Mouse (Mus musculus): Measurements from ENCODE around the gene Npnt. TPM values are rescaled to one million over a fixed set of nuclear protein-coding genes. Genes with fewer than 3 reads are reported as not detected.
A peak's percentile ranks its signal among the peaks of the same experiment; 100 is the strongest.

The Npnt gene
- polyA plus RNA-seq (2015; fragmentation: Nextera tagmentation; extraction: Ambion mirVana): 26.8 and 28.7 TPM in 2 replicates

- WGBS: under 1% methylated on average over 75 of the region's 82 CpGs
- Histone ChIP-seq H3K4me1 (replicated peaks) (0 out of 2 replicates have a peak, but pooled peaks cover 10% of the 10 kb centered on the region), H3K9ac (peak within 1 kb of the TSS; percentile 64), H3K27me3 (replicated peaks) (0 out of 2 replicates have a peak, but pooled peaks cover 3% of the 10 kb centered on the region), H3K4me2 (replicated peaks) (peak within 1 kb of the TSS; percentile 99), H3K36me3 (no peaks in the 10 kb centered on the region), H3K4me3 (replicated peaks) (peak within 1 kb of the TSS; percentile 69), H3K27ac (no peak within 1 kb of the TSS), H3K9me3 (no peaks in the 10 kb centered on the region)
- ATAC-seq: peak; percentile 94
Measured at GRCm38 (mm10) chr3:132949791-132950528, at the start of gene Npnt. TSS of gene Npnt (minus strand) at chr3:132950291.

DNA sequence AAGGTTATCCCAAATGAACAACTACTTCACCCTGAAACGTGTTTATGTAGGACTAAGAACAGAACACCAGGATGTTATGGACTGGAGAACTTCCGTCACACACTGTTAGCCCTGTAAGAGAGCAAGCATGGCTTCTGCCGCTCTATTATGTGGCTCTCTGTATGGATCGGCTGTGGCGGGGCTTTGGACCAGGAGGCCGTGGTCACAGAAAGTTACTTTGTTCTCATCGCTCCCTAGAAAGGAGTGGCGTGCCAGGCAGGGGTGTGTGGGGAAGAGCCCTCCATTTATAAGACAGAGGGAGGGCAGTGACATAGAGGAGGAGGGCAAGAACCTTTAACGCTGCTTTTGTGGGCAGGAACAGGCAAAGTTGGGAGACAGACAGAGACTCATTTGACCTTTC, 46.2 kb upstream of the Npnt start:
- H3K9ac ChIP-seq: no peak overlapping the region
- H3K27me3 ChIP-seq (replicated peaks): no peaks in the 10 kb centered on the region
- WGBS: 75% methylated on average over 9 of the region's 9 CpGs
- no peak overlapping the region for H3K4me3 ChIP-seq (replicated peaks)
- no peak overlapping the region for H3K27ac ChIP-seq
- no peak for ATAC-seq
- H3K36me3 ChIP-seq: no peaks in the 10 kb centered on the region
- H3K4me2 ChIP-seq (replicated peaks): no peak overlapping the region
- H3K4me1 ChIP-seq (replicated peaks): no peaks in the 10 kb centered on the region
- no peaks in the 10 kb centered on the region for H3K9me3 ChIP-seq

DNA sequence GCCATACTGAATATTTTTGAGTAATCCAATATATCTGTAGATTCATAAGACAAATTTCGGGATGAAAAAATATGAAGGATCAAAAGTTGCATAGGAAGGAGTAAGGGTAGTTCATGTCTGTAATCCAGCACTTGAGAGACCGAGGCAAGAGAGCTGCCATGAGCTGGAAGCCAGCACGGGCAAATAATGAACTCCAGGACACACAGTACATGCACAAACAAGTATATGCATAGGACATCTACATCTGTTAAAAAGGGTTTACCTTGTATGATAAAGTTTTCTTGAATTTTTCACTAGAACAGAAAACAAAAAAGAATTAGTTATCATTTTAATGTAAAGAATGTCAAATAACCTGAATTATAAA, 45.8 kb upstream of the Npnt start:
- no peak for ATAC-seq
- Histone ChIP-seq H3K9ac (no peak overlapping the region), H3K4me3 (replicated peaks) (no peak overlapping the region), H3K4me1 (replicated peaks) (no peaks in the 10 kb centered on the region), H3K27ac (no peak overlapping the region), H3K4me2 (replicated peaks) (no peak overlapping the region), H3K36me3 (no peaks in the 10 kb centered on the region), H3K27me3 (replicated peaks) (no peaks in the 10 kb centered on the region), H3K9me3 (no peaks in the 10 kb centered on the region)
- 58% methylated on average over 3 of the region's 3 CpGs for WGBS

GRCm38 (mm10) chr3:132995172-132995903, 45.2 kb upstream of the Npnt start:
- H3K27ac ChIP-seq: no peak overlapping the region
- H3K4me3 ChIP-seq (replicated peaks): no peak overlapping the region
- ATAC-seq: no peak
- H3K9ac ChIP-seq: no peak overlapping the region
- H3K9me3 ChIP-seq: no peaks in the 10 kb centered on the region
- H3K4me2 ChIP-seq (replicated peaks): no peak overlapping the region
- no peaks in the 10 kb centered on the region for H3K36me3 ChIP-seq
- no peaks in the 10 kb centered on the region for H3K27me3 ChIP-seq (replicated peaks)
- H3K4me1 ChIP-seq (replicated peaks): no peaks in the 10 kb centered on the region
- 59% methylated on average over 7 of the region's 7 CpGs for WGBS

GRCm38 (mm10) chr3:132986188-132986587, 36.1 kb upstream of the Npnt start:
- Histone ChIP-seq H3K4me3 (replicated peaks) (no peak overlapping the region), H3K4me1 (replicated peaks) (0 out of 2 replicates have a peak, but pooled peaks cover 3% of the 10 kb centered on the region), H3K36me3 (no peaks in the 10 kb centered on the region), H3K27ac (no peak overlapping the region), H3K9ac (no peak overlapping the region), H3K9me3 (no peaks in the 10 kb centered on the region), H3K4me2 (replicated peaks) (no peak overlapping the region), H3K27me3 (replicated peaks) (no peaks in the 10 kb centered on the region)
- no peak for ATAC-seq
- WGBS: 81% methylated on average over 5 of the region's 5 CpGs

DNA sequence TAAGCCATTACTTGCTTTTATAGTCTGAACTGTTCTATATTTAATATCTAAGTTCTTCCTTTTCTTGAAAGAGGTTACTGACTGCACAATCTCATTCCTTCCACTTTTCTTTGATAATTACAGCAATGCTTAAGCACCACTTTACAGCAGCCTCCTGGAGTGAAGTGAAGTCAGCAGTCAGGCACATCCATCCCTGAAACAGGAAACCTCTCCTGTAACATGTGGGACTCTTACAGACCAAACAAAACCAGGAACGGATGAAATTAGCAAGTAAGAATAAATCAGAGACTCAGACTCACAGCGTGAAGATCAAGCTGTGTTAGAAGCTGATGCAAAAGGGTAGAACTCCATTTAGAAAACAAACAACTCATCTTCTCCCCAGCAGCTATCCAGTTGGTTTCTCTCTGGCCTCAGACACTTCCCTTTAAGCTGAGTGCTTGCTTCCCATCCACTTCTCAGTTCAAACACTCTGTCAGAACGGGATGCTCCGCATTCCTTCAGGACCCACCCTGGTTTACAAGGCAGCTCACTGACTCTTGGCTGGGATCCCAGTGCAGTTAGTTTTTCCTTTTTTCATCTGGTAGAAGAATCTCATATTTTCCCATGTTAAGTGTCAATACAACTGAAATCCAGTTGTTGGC, 33.9 kb upstream of the Npnt start:
- Histone ChIP-seq H3K4me2 (replicated peaks) (0 out of 2 replicates have a peak overlapping the region, but pooled peaks have one; percentile 7), H3K27ac (0 out of 2 replicates have a peak overlapping the region, but pooled peaks have one; percentile 48), H3K4me3 (replicated peaks) (no peak overlapping the region), H3K27me3 (replicated peaks) (no peaks in the 10 kb centered on the region), H3K9ac (no peak overlapping the region), H3K4me1 (replicated peaks) (0 out of 2 replicates have a peak, but pooled peaks cover 3% of the 10 kb centered on the region), H3K9me3 (no peaks in the 10 kb centered on the region), H3K36me3 (peaks cover 10% of the 10 kb centered on the region; the same call in 1 of the 2 replicates)
- 14% methylated on average over 4 of the region's 4 CpGs for WGBS
- ATAC-seq: peak; percentile 89

- Histone ChIP-seq H3K4me2 (replicated peaks) (no peak overlapping the region), H3K27me3 (replicated peaks) (no peaks in the 10 kb centered on the region), H3K9me3 (no peaks in the 10 kb centered on the region), H3K4me3 (replicated peaks) (no peak overlapping the region), H3K36me3 (peaks cover 10% of the 10 kb centered on the region; the same call in 1 of the 2 replicates), H3K4me1 (replicated peaks) (0 out of 2 replicates have a peak, but pooled peaks cover 3% of the 10 kb centered on the region), H3K9ac (no peak overlapping the region), H3K27ac (no peak overlapping the region)
- ATAC-seq: no peak
- 93% methylated on average over 2 of the region's 2 CpGs for WGBS
Measured at GRCm38 (mm10) chr3:132981968-132982367, 31.9 kb upstream of the Npnt start.

- Histone ChIP-seq H3K36me3 (peaks cover 10% of the 10 kb centered on the region; the same call in 1 of the 2 replicates), H3K9ac (no peak overlapping the region), H3K27me3 (replicated peaks) (no peaks in the 10 kb centered on the region), H3K4me1 (replicated peaks) (0 out of 2 replicates have a peak, but pooled peaks cover 3% of the 10 kb centered on the region), H3K4me3 (replicated peaks) (no peak overlapping the region), H3K4me2 (replicated peaks) (no peak overlapping the region), H3K27ac (no peak overlapping the region), H3K9me3 (no peaks in the 10 kb centered on the region)
- ATAC-seq: no peak
- 91% methylated on average over 12 of the region's 12 CpGs for WGBS
Measured at GRCm38 (mm10) chr3:132979781-132980461, 29.8 kb upstream of the Npnt start.

DNA sequence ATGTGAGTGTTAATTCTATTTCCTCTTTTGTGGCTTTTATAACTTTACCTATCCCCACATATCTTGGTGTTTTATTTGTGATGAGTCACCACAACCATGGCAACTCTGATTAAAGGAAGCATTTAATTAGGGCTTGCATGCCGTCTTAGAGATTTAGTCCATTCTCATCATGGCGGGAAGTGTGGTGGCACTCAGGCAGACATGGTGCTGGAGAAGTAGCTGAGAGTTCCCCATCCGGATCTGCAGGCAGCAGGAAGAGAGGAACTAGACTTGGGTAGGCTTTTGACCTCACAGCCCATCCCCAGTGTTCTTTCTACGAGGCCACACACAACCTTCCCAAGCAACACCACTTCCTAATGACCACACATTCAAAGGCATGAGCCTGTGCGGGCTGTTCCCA, 16.2 kb upstream of the Npnt start:
- Histone ChIP-seq H3K36me3 (no peaks in the 10 kb centered on the region), H3K9me3 (no peaks in the 10 kb centered on the region), H3K27ac (no peak overlapping the region), H3K4me2 (replicated peaks) (no peak overlapping the region), H3K9ac (no peak overlapping the region), H3K27me3 (replicated peaks) (no peaks in the 10 kb centered on the region), H3K4me1 (replicated peaks) (0 out of 2 replicates have a peak, but pooled peaks cover 2% of the 10 kb centered on the region), H3K4me3 (replicated peaks) (no peak overlapping the region)
- 68% methylated on average over 5 of the region's 5 CpGs for WGBS
- ATAC-seq: no peak

- Histone ChIP-seq H3K4me3 (replicated peaks) (no peak overlapping the region), H3K9ac (no peak overlapping the region), H3K4me2 (replicated peaks) (no peak overlapping the region), H3K27ac (no peak overlapping the region), H3K36me3 (no peaks in the 10 kb centered on the region), H3K27me3 (replicated peaks) (no peaks in the 10 kb centered on the region), H3K9me3 (no peaks in the 10 kb centered on the region), H3K4me1 (replicated peaks) (0 out of 2 replicates have a peak, but pooled peaks cover 2% of the 10 kb centered on the region)
- 60% methylated on average over 9 of the region's 9 CpGs for WGBS
- ATAC-seq: peak; percentile 49
Measured at GRCm38 (mm10) chr3:132964715-132965507, 14.8 kb upstream of the Npnt start.

DNA sequence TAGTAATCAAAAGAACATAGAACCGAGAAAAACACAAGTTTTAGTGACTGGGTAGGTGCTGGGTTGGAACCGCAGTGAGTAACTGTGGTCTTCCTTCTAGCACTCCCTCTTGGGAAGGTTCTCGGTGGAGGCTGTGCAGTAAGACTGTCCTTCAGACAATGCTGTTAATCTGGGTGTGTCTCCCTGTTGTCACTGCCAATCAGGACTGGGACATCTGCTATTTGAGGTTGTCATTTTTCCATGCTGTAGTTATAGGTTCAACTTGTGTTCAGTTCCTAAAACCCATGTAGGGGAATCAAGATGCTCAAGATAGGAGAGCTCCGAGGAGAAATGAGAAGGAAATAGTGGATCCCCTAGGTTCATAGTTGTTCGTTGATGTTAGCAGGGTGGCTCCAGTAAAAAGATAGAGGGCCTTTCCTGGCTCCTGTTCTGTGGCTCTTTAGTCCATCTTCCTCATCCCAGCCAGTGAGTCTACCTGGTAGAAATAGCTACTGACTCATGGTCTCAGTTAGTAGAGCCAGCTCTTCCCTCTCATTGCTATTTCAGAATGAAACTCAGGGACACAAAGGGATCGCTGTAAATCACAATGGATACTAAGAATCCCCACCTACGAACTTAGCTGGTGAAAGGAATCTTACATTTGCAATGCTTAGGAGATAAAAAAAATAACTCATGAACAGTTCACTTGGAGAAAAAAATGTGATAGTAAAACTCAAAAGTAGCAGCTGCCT, 12.7 kb upstream of the Npnt start:
- no peak overlapping the region for H3K9ac ChIP-seq
- H3K27me3 ChIP-seq (replicated peaks): no peaks in the 10 kb centered on the region
- no peaks in the 10 kb centered on the region for H3K9me3 ChIP-seq
- H3K4me3 ChIP-seq (replicated peaks): no peak overlapping the region
- H3K4me1 ChIP-seq (replicated peaks): 0 out of 2 replicates have a peak, but pooled peaks cover 2% of the 10 kb centered on the region
- no peak overlapping the region for H3K27ac ChIP-seq
- no peak for ATAC-seq
- no peaks in the 10 kb centered on the region for H3K36me3 ChIP-seq
- H3K4me2 ChIP-seq (replicated peaks): no peak overlapping the region
- WGBS: 84% methylated on average over 7 of the region's 7 CpGs
